Mouse (Mus musculus) C2C12 (cell line): ENCODE results near the gene Sdk2. TPM values are rescaled to one million over a fixed set of nuclear protein-coding genes. Genes with fewer than 3 reads are reported as not detected.
A peak's percentile ranks its signal among the peaks of the same experiment; 100 is the strongest.

Source experiments
- H3K27me3 ChIP-seq: one replicate; pipeline ENCODE4 v1.6.1; 2011; ENCODE audit not compliant: control insufficient read depth, insufficient read depth, insufficient read length
- H3K36me3 ChIP-seq: one replicate; pipeline ENCODE4 v1.6.1; 2011; ENCODE audit not compliant: control insufficient read depth, insufficient read depth
- H3K4me3 ChIP-seq: one replicate; pipeline ENCODE4 v1.5.1; 2011; ENCODE audit warnings: mild to moderate bottlenecking, control low read depth; ENCODE audit not compliant: poor library complexity, insufficient read depth, severe bottlenecking
- H3K79me2 ChIP-seq: one replicate; pipeline ENCODE4 v1.6.1; 2011; ENCODE audit not compliant: control insufficient read depth, insufficient read depth
- H3K79me3 ChIP-seq: one replicate; pipeline ENCODE4 v1.6.1; 2011; ENCODE audit warnings: low read depth, control low read depth
- H3ac ChIP-seq: one replicate; pipeline ENCODE3; 2011; ENCODE audit warnings: low read depth; ENCODE audit not compliant: control insufficient read depth, insufficient read length
- CEBPB ChIP-seq: IDR thresholded peaks from one replicate; pipeline ENCODE4 v1.6.1; 2011; ENCODE audit warnings: low read depth, mild to moderate bottlenecking, control low read depth, moderate library complexity
- CTCF ChIP-seq: IDR thresholded peaks from one replicate; pipeline ENCODE4 v1.5.1; 2011; ENCODE audit not compliant: control insufficient read depth, insufficient read depth, insufficient read length
- FOSL1 ChIP-seq: IDR thresholded peaks from one replicate; pipeline ENCODE4 v1.8.0; 2011; ENCODE audit warnings: mild to moderate bottlenecking, low read length; ENCODE audit not compliant: poor library complexity, insufficient read depth, severe bottlenecking
- MAX ChIP-seq: IDR thresholded peaks from one replicate; pipeline ENCODE4 v1.6.1; 2011; ENCODE audit warnings: mild to moderate bottlenecking, control low read depth
- MYOD1 ChIP-seq: IDR thresholded peaks from one replicate; pipeline ENCODE4 v1.6.1; 2011; ENCODE audit warnings: low read depth; ENCODE audit not compliant: control insufficient read depth, insufficient read length
- MYOG ChIP-seq: IDR thresholded peaks from one replicate; pipeline ENCODE4 v1.6.1; 2011; ENCODE audit not compliant: control insufficient read depth, insufficient read length; ENCODE audit errors: extremely low read depth
- USF1 ChIP-seq: IDR thresholded peaks from one replicate; pipeline ENCODE4 v1.6.1; 2011; ENCODE audit warnings: low read depth, mild to moderate bottlenecking, control low read depth, moderate library complexity
- polyA plus RNA-seq: library from polyadenylated mRNA; unstranded; fragments of >200 nt; fragmentation: generic; extraction: Trizol; gene quantifications from one replicate; pipeline ENCODE4 v1.2.1, GENCODE M21; 2012; ENCODE audit warnings: missing spikeins

The Sdk2 gene
- polyA plus RNA-seq, 1 experiment, result 0.05 TPM

GRCm38 (mm10) chr11:113816971-113817548, 249.8 kb downstream of the Sdk2 start:
- H3K79me3 ChIP-seq, result no peaks in the 10 kb centered on the region
- H3K36me3 ChIP-seq, result no peaks in the 10 kb centered on the region
- TF ChIP-seq MYOG (no peak), MYOD1 (peak; percentile 25), MAX (no peak), USF1 (no peak), CTCF (no peak), FOSL1 (no peak), CEBPB (no peak)
- H3K4me3 ChIP-seq, result no peak overlapping the region
- no peak overlapping the region for H3ac ChIP-seq
- H3K79me2 ChIP-seq, result no peaks in the 10 kb centered on the region
- no peaks in the 10 kb centered on the region for H3K27me3 ChIP-seq

GRCm38 (mm10) chr11:113816439-113816838, 250.4 kb downstream of the Sdk2 start:
- no peaks in the 10 kb centered on the region for H3K79me3 ChIP-seq
- no peaks in the 10 kb centered on the region for H3K79me2 ChIP-seq
- H3K27me3 ChIP-seq, result no peaks in the 10 kb centered on the region
- H3ac ChIP-seq, result no peak overlapping the region
- H3K36me3 ChIP-seq, result no peaks in the 10 kb centered on the region
- no peak overlapping the region for H3K4me3 ChIP-seq
- no peak for TF ChIP-seq CTCF
- TF ChIP-seq MYOD1, result no peak
- TF ChIP-seq FOSL1, result no peak
- TF ChIP-seq USF1, result no peak
- no peak for TF ChIP-seq CEBPB
- no peak for TF ChIP-seq MYOG
- no peak for TF ChIP-seq MAX

GRCm38 (mm10) chr11:113811546-113812339, 255.1 kb downstream of the Sdk2 start:
- no peaks in the 10 kb centered on the region for H3K79me3 ChIP-seq

GRCm38 (mm10) chr11:113810638-113811545, 256.0 kb downstream of the Sdk2 start:
- Histone ChIP-seq H3ac (no peak overlapping the region), H3K79me2 (no peaks in the 10 kb centered on the region), H3K27me3 (no peaks in the 10 kb centered on the region), H3K36me3 (no peaks in the 10 kb centered on the region), H3K79me3 (no peaks in the 10 kb centered on the region), H3K4me3 (no peak overlapping the region)
- TF ChIP-seq MYOG (no peak), CTCF (peak; percentile 6)

More at GRCm38 (mm10) chr11:113811546-113812339, 255.1 kb downstream of the Sdk2 start:
- no peak overlapping the region for H3ac ChIP-seq
- no peaks in the 10 kb centered on the region for H3K27me3 ChIP-seq
- no peaks in the 10 kb centered on the region for H3K36me3 ChIP-seq
- H3K79me2 ChIP-seq, result no peaks in the 10 kb centered on the region
- TF ChIP-seq MYOD1 (no peak), FOSL1 (no peak), USF1 (no peak), MAX (no peak), CTCF (no peak), CEBPB (no peak), MYOG (no peak)
- H3K4me3 ChIP-seq, result no peak overlapping the region

GRCm38 (mm10) chr11:113807086-113807485, 259.8 kb downstream of the Sdk2 start:
- Histone ChIP-seq H3K79me3 (no peaks in the 10 kb centered on the region), H3K79me2 (no peaks in the 10 kb centered on the region), H3ac (no peak overlapping the region), H3K36me3 (no peaks in the 10 kb centered on the region), H3K4me3 (no peak overlapping the region), H3K27me3 (no peaks in the 10 kb centered on the region)
- TF ChIP-seq MAX (no peak), MYOD1 (no peak), CTCF (no peak), USF1 (no peak), MYOG (no peak)
